Mouse (Mus musculus) liver, embryonic 11.5 days (tissue): ENCODE results near the gene Gpatch11. TPM values are rescaled to one million over a fixed set of nuclear protein-coding genes. Genes with fewer than 3 reads are reported as not detected.

Experiments
- ATAC-seq: fragments of 200-750 bp; cut with Nextera tagmentation; replicated peaks from 2 replicates; pipeline ENCODE4 v1.8.0; 2017; ENCODE audit warnings: moderate number of reproducible peaks, mild to moderate bottlenecking, moderate TSS enrichment, moderate library complexity; ENCODE audit not compliant: low FRiP score
- DNase-seq: peaks from one replicate; pipeline ENCODE4 v3.0.0-alpha.2; 2017; ENCODE audit warnings: low spot score
- H3K27ac ChIP-seq: fragments of 300-500 bp; sonication (generic); 2 replicates; pipeline ENCODE4 v1.5.1; 2014; ENCODE audit warnings: mild to moderate bottlenecking, low read depth, low read length, control low read depth
- H3K27me3 ChIP-seq: fragments of 300-500 bp; sonication (generic); replicated peaks from 2 replicates; pipeline ENCODE4 v1.6.1; 2014; ENCODE audit warnings: low read length, mixed read lengths; ENCODE audit not compliant: control insufficient read depth, insufficient read depth
- H3K36me3 ChIP-seq: fragments of 300-500 bp; sonication (generic); 2 replicates; pipeline ENCODE4 v1.6.1; 2014; ENCODE audit warnings: mild to moderate bottlenecking, low read length, moderate library complexity, mixed read lengths; ENCODE audit not compliant: control insufficient read depth, insufficient read depth
- H3K4me1 ChIP-seq: fragments of 300-500 bp; sonication (generic); replicated peaks from 2 replicates; pipeline ENCODE4 v1.6.1; 2014; ENCODE audit warnings: low read length, mixed read lengths; ENCODE audit not compliant: control insufficient read depth, insufficient read depth
- H3K4me2 ChIP-seq: fragments of 300-500 bp; sonication (generic); 2 replicates; pipeline ENCODE4 v1.6.1; 2014; ENCODE audit warnings: mild to moderate bottlenecking, control low read depth, moderate library complexity
- H3K4me3 ChIP-seq: fragments of 300-500 bp; sonication (generic); 2 replicates; pipeline ENCODE4 v1.5.1; 2014; ENCODE audit warnings: low read depth, low read length, control low read depth
- H3K9ac ChIP-seq: fragments of 300-500 bp; sonication (generic); 2 replicates; pipeline ENCODE4 v1.6.1; 2014; ENCODE audit warnings: low read depth, low read length, control low read depth
- H3K9me3 ChIP-seq: fragments of 300-500 bp; sonication (generic); 2 replicates; pipeline ENCODE4 v1.6.1; 2016; ENCODE audit warnings: low read length, inconsistent platforms, mixed read lengths; ENCODE audit not compliant: control insufficient read depth
- WGBS: fragments of 180-500 bp; shearing (Covaris S2); extraction: QIAGEN DNeasy Blood & Tissue Kit; methylation state at CpG from one replicate; pipeline ENCODE4 v1.1.7; 2014; 5-methylcytosine and 5-hydroxymethylcytosine counted together
- polyA plus RNA-seq: library from polyadenylated mRNA; unstranded; fragments of >200 nt; fragmentation: Nextera tagmentation; extraction: Ambion mirVana; gene quantifications from 2 replicates; pipeline ENCODE4 v1.2.1, GENCODE M21; 2014

Gene Gpatch11
- polyA plus RNA-seq, 1 experiment from 2014 or later: 25.5 TPM

GRCm38 (mm10) chr17:78883291-78883690 is 47.9 kb downstream of the Gpatch11 start:
- ATAC-seq (no peak), DNase-seq (no peak)
- no peaks in the 10 kb centered on the region for H3K36me3 ChIP-seq
- peaks cover 4% of the 10 kb centered on the region; the same call in 1 of the 2 replicates for H3K4me1 ChIP-seq
- H3K27me3 ChIP-seq: no peaks in the 10 kb centered on the region
- H3K9me3 ChIP-seq: no peaks in the 10 kb centered on the region
- H3K27ac ChIP-seq: no peak overlapping the region
- H3K9ac ChIP-seq: no peak overlapping the region
- 87% methylated on average over 4 of the region's 4 CpGs for WGBS
- H3K4me2 ChIP-seq: no peak overlapping the region
- no peak overlapping the region for H3K4me3 ChIP-seq

- Histone ChIP-seq H3K4me2 (no peak overlapping the region), H3K9ac (no peak overlapping the region), H3K4me3 (no peak overlapping the region), H3K27ac (no peak overlapping the region), H3K4me1 (peaks cover 4% of the 10 kb centered on the region; the same call in 1 of the 2 replicates), H3K9me3 (no peaks in the 10 kb centered on the region), H3K27me3 (no peaks in the 10 kb centered on the region), H3K36me3 (no peaks in the 10 kb centered on the region)
- no peak for ATAC-seq
- DNase-seq: no peak
- WGBS: 75% methylated on average over 5 of the region's 5 CpGs
Measured at GRCm38 (mm10) chr17:78885286-78886065, 50.1 kb downstream of the Gpatch11 start.

GRCm38 (mm10) chr17:78888554-78888953 is 53.2 kb downstream of the Gpatch11 start:
- Histone ChIP-seq H3K4me2 (no peak overlapping the region), H3K36me3 (no peaks in the 10 kb centered on the region), H3K4me3 (no peak overlapping the region), H3K27me3 (no peaks in the 10 kb centered on the region), H3K9me3 (no peaks in the 10 kb centered on the region), H3K27ac (no peak overlapping the region), H3K4me1 (no peaks in the 10 kb centered on the region), H3K9ac (no peak overlapping the region)
- 71% methylated on average over 4 of the region's 4 CpGs for WGBS
- ATAC-seq (no peak), DNase-seq (no peak)

- Histone ChIP-seq H3K9ac (no peak overlapping the region), H3K4me1 (no peaks in the 10 kb centered on the region), H3K27me3 (no peaks in the 10 kb centered on the region), H3K27ac (no peak overlapping the region), H3K36me3 (no peaks in the 10 kb centered on the region), H3K4me2 (no peak overlapping the region), H3K4me3 (no peak overlapping the region), H3K9me3 (no peaks in the 10 kb centered on the region)
- ATAC-seq (no peak), DNase-seq (no peak)
- WGBS: 43% methylated on average over 3 of the region's 3 CpGs
Measured at GRCm38 (mm10) chr17:78889184-78889583, 53.8 kb downstream of the Gpatch11 start.

GRCm38 (mm10) chr17:78891020-78891419 is 55.7 kb downstream of the Gpatch11 start:
- Histone ChIP-seq H3K4me3 (no peak overlapping the region), H3K27ac (no peak overlapping the region), H3K9ac (no peak overlapping the region), H3K4me2 (no peak overlapping the region), H3K9me3 (no peaks in the 10 kb centered on the region), H3K27me3 (no peaks in the 10 kb centered on the region), H3K4me1 (no peaks in the 10 kb centered on the region), H3K36me3 (no peaks in the 10 kb centered on the region)
- DNase-seq (no peak), ATAC-seq (no peak)
- 74% methylated on average over 9 of the region's 9 CpGs for WGBS

- no peak overlapping the region for H3K4me2 ChIP-seq
- DNase-seq (no peak), ATAC-seq (no peak)
- H3K36me3 ChIP-seq: no peaks in the 10 kb centered on the region
- no peaks in the 10 kb centered on the region for H3K27me3 ChIP-seq
- H3K9me3 ChIP-seq: no peaks in the 10 kb centered on the region
- no peak overlapping the region for H3K27ac ChIP-seq
- no peak overlapping the region for H3K9ac ChIP-seq
- no peak overlapping the region for H3K4me3 ChIP-seq
- WGBS: 74% methylated on average over 7 of the region's 7 CpGs
- H3K4me1 ChIP-seq: no peaks in the 10 kb centered on the region
Measured at GRCm38 (mm10) chr17:78894991-78895390, 59.6 kb downstream of the Gpatch11 start.

- no peak for DNase-seq
- H3K27me3 ChIP-seq: no peaks in the 10 kb centered on the region
- H3K4me3 ChIP-seq: no peak overlapping the region
- no peaks in the 10 kb centered on the region for H3K4me1 ChIP-seq
- no peak overlapping the region for H3K9ac ChIP-seq
- no peaks in the 10 kb centered on the region for H3K36me3 ChIP-seq
- no peak for ATAC-seq
- H3K9me3 ChIP-seq: no peaks in the 10 kb centered on the region
- no peak overlapping the region for H3K4me2 ChIP-seq
- H3K27ac ChIP-seq: no peak overlapping the region
- 33% methylated on average over 8 of the region's 8 CpGs for WGBS
Measured at GRCm38 (mm10) chr17:78895394-78895793, 60.0 kb downstream of the Gpatch11 start.
